Mouse (Mus musculus): ENCODE results near the gene Plcg1. TPM values are rescaled to one million over a fixed set of nuclear protein-coding genes. Genes with fewer than 3 reads are reported as not detected.

The Plcg1 gene
- polyA plus RNA-seq, 2 experiments: 56.8 to 131 TPM

GRCm38 (mm10) chr2:160780834-160781219 is 49.7 kb downstream of the Plcg1 start:
- 93% methylated on average over 2 of the region's 2 CpGs for WGBS
- Histone ChIP-seq H3K4me3 (replicated peaks; ENCODE audit: low read length) (no peak overlapping the region), H3K4me2 (replicated peaks; ENCODE audit: low read depth, low read length, severe bottlenecking) (no peak overlapping the region), H3K9ac (ENCODE audit: low read depth, low read length, severe bottlenecking) (no peak overlapping the region), H3K27me3 (ENCODE audit: control insufficient read depth, insufficient read depth, low read length) (no peaks in the 10 kb centered on the region), H3K27ac (replicated peaks; ENCODE audit: low read depth, low read length) (no peak overlapping the region), H3K4me1 (ENCODE audit: control insufficient read depth, insufficient read depth, low read length) (no peaks in the 10 kb centered on the region), H3K9me3 (ENCODE audit: control insufficient read depth, low read length) (no peaks in the 10 kb centered on the region), H3K36me3 (ENCODE audit: control insufficient read depth, insufficient read depth, low read length) (peaks cover 21% of the 10 kb centered on the region)
- no peak for ATAC-seq (ENCODE audit: low FRiP score, low read depth)
- no peak for TF ChIP-seq POLR2A (IDR thresholded peaks at IDR 0.05; ENCODE audit: borderline replicate concordance, extremely low read depth, insufficient read depth, insufficient read length)
- DNase-seq (ENCODE audit: low spot score): no peak

GRCm38 (mm10) chr2:160786333-160786732 is 55.2 kb downstream of the Plcg1 start:
- no peaks in the 10 kb centered on the region for H3K27me3 ChIP-seq (ENCODE audit: control insufficient read depth, insufficient read depth, low read length)
- DNase-seq (ENCODE audit: low spot score): no peak
- no peak for ATAC-seq (ENCODE audit: low FRiP score, low read depth)
- no peak overlapping the region for H3K9ac ChIP-seq (ENCODE audit: low read depth, low read length, severe bottlenecking)
- no peak for TF ChIP-seq POLR2A (IDR thresholded peaks at IDR 0.05; ENCODE audit: borderline replicate concordance, extremely low read depth, insufficient read depth, insufficient read length)
- peaks cover 2% of the 10 kb centered on the region; the same call in 1 of the 2 replicates for H3K36me3 ChIP-seq (ENCODE audit: control insufficient read depth, insufficient read depth, low read length)
- no peak overlapping the region for H3K4me2 ChIP-seq (replicated peaks; ENCODE audit: low read depth, low read length, severe bottlenecking)
- H3K4me1 ChIP-seq (ENCODE audit: control insufficient read depth, insufficient read depth, low read length): peaks cover 5% of the 10 kb centered on the region
- H3K9me3 ChIP-seq (ENCODE audit: control insufficient read depth, low read length): no peaks in the 10 kb centered on the region
- no peak overlapping the region for H3K4me3 ChIP-seq (replicated peaks; ENCODE audit: low read length)
- WGBS: 71% methylated on average over 1 of the region's 1 CpGs
- H3K27ac ChIP-seq (replicated peaks; ENCODE audit: low read depth, low read length): no peak overlapping the region

GRCm38 (mm10) chr2:160789046-160789445 is 57.9 kb downstream of the Plcg1 start:
- Histone ChIP-seq H3K9ac (ENCODE audit: low read depth, low read length, severe bottlenecking) (no peak overlapping the region), H3K36me3 (ENCODE audit: control insufficient read depth, insufficient read depth, low read length) (no peaks in the 10 kb centered on the region), H3K27ac (replicated peaks; ENCODE audit: low read depth, low read length) (no peak overlapping the region), H3K4me2 (replicated peaks; ENCODE audit: low read depth, low read length, severe bottlenecking) (no peak overlapping the region), H3K9me3 (ENCODE audit: control insufficient read depth, low read length) (no peaks in the 10 kb centered on the region), H3K4me3 (replicated peaks; ENCODE audit: low read length) (no peak overlapping the region), H3K4me1 (ENCODE audit: control insufficient read depth, insufficient read depth, low read length) (peaks cover 5% of the 10 kb centered on the region), H3K27me3 (ENCODE audit: control insufficient read depth, insufficient read depth, low read length) (no peaks in the 10 kb centered on the region)
- DNase-seq (ENCODE audit: low spot score) (no peak), ATAC-seq (ENCODE audit: low FRiP score, low read depth) (no peak)
- TF ChIP-seq POLR2A (IDR thresholded peaks at IDR 0.05; ENCODE audit: borderline replicate concordance, extremely low read depth, insufficient read depth, insufficient read length): no peak
- 96% methylated on average over 1 of the region's 1 CpGs for whole genome bisulfite sequencing

- Histone ChIP-seq H3K36me3 (ENCODE audit: control insufficient read depth, insufficient read depth, low read length) (no peaks in the 10 kb centered on the region), H3K9me3 (ENCODE audit: control insufficient read depth, low read length) (no peaks in the 10 kb centered on the region), H3K4me1 (ENCODE audit: control insufficient read depth, insufficient read depth, low read length) (peaks cover 5% of the 10 kb centered on the region), H3K4me3 (replicated peaks; ENCODE audit: low read length) (no peak overlapping the region), H3K4me2 (replicated peaks; ENCODE audit: low read depth, low read length, severe bottlenecking) (no peak overlapping the region), H3K27ac (replicated peaks; ENCODE audit: low read depth, low read length) (no peak overlapping the region), H3K9ac (ENCODE audit: low read depth, low read length, severe bottlenecking) (no peak overlapping the region), H3K27me3 (ENCODE audit: control insufficient read depth, insufficient read depth, low read length) (no peaks in the 10 kb centered on the region)
- ATAC-seq (ENCODE audit: low FRiP score, low read depth) (no peak), DNase-seq (ENCODE audit: low spot score) (no peak)
- TF ChIP-seq POLR2A (IDR thresholded peaks at IDR 0.05; ENCODE audit: borderline replicate concordance, extremely low read depth, insufficient read depth, insufficient read length): no peak
Measured at GRCm38 (mm10) chr2:160789741-160790140, 58.6 kb downstream of the Plcg1 start.

- H3K27me3 ChIP-seq (ENCODE audit: control insufficient read depth, insufficient read depth, low read length): no peaks in the 10 kb centered on the region
- no peak for DNase-seq (ENCODE audit: low spot score)
- H3K9ac ChIP-seq (ENCODE audit: low read depth, low read length, severe bottlenecking): no peak overlapping the region
- no peak overlapping the region for H3K4me2 ChIP-seq (replicated peaks; ENCODE audit: low read depth, low read length, severe bottlenecking)
- H3K4me3 ChIP-seq (replicated peaks; ENCODE audit: low read length): no peak overlapping the region
- H3K9me3 ChIP-seq (ENCODE audit: control insufficient read depth, low read length): no peaks in the 10 kb centered on the region
- H3K36me3 ChIP-seq (ENCODE audit: control insufficient read depth, insufficient read depth, low read length): no peaks in the 10 kb centered on the region
- H3K4me1 ChIP-seq (ENCODE audit: control insufficient read depth, insufficient read depth, low read length): no peaks in the 10 kb centered on the region
- TF ChIP-seq POLR2A (IDR thresholded peaks at IDR 0.05; ENCODE audit: borderline replicate concordance, extremely low read depth, insufficient read depth, insufficient read length): no peak
- 69% methylated on average over 2 of the region's 2 CpGs for WGBS
- no peak overlapping the region for H3K27ac ChIP-seq (replicated peaks; ENCODE audit: low read depth, low read length)
- no peak for ATAC-seq (ENCODE audit: low FRiP score, low read depth)
Measured at GRCm38 (mm10) chr2:160793117-160793516, 62.0 kb downstream of the Plcg1 start.

GRCm38 (mm10) chr2:160796973-160797372 is 65.9 kb downstream of the Plcg1 start:
- no peaks in the 10 kb centered on the region for H3K36me3 ChIP-seq (ENCODE audit: control insufficient read depth, insufficient read depth, low read length)
- TF ChIP-seq POLR2A (IDR thresholded peaks at IDR 0.05; ENCODE audit: borderline replicate concordance, extremely low read depth, insufficient read depth, insufficient read length): no peak
- no peaks in the 10 kb centered on the region for H3K9me3 ChIP-seq (ENCODE audit: control insufficient read depth, low read length)
- ATAC-seq (ENCODE audit: low FRiP score, low read depth) (no peak), DNase-seq (ENCODE audit: low spot score) (no peak)
- no peak overlapping the region for H3K27ac ChIP-seq (replicated peaks; ENCODE audit: low read depth, low read length)
- no peaks in the 10 kb centered on the region for H3K27me3 ChIP-seq (ENCODE audit: control insufficient read depth, insufficient read depth, low read length)
- WGBS: 67% methylated on average over 2 of the region's 2 CpGs
- no peak overlapping the region for H3K9ac ChIP-seq (ENCODE audit: low read depth, low read length, severe bottlenecking)
- H3K4me1 ChIP-seq (ENCODE audit: control insufficient read depth, insufficient read depth, low read length): no peaks in the 10 kb centered on the region
- no peak overlapping the region for H3K4me3 ChIP-seq (replicated peaks; ENCODE audit: low read length)
- no peak overlapping the region for H3K4me2 ChIP-seq (replicated peaks; ENCODE audit: low read depth, low read length, severe bottlenecking)
